Comparison of ENCODE assay signal across 19 mouse cellular contexts in genomic region chr5:149113439-149113838, GRCm38 (mm10).
"Had no signal": no experiment of that assay in that cellular context is flagged by ENCODE, and none has a peak within 500 bp of the region (broad histone marks: within the 10 kb centered on the region; RNA-seq: fewer than 3 reads in every experiment).

No protein-coding gene starts in this region.

- H3K4me1 ChIP-seq: heart, embryonic 10.5 days; heart, embryonic 12.5 days had no signal

- DNase-seq: gastrocnemius, adult 2 months; gastrocnemius, postnatal 10 days; heart, adult 18-20 months; heart, postnatal 10 days; kidney, adult 18-20 months; kidney, adult 8-10 months; kidney, postnatal 10 days; layer of hippocampus, adult 9-11 months; layer of hippocampus, postnatal 36 days; left cerebral cortex, postnatal 4 days had no signal

- H3K27me3 ChIP-seq: heart, embryonic 12.5 days; hindbrain, embryonic 13.5 days; hindbrain, embryonic 15.5 days; limb, embryonic 13.5 days; limb, embryonic 15.5 days; liver, embryonic 12.5 days had no signal

- H3K9me3 ChIP-seq: heart, embryonic 10.5 days; heart, embryonic 12.5 days; hindbrain, embryonic 13.5 days; hindbrain, embryonic 15.5 days; limb, embryonic 13.5 days; limb, embryonic 15.5 days; liver, embryonic 12.5 days had no signal

- H3K36me3 ChIP-seq: heart, embryonic 10.5 days; heart, embryonic 12.5 days; hindbrain, embryonic 13.5 days; hindbrain, embryonic 15.5 days; limb, embryonic 13.5 days; limb, embryonic 15.5 days; liver, embryonic 12.5 days had no signal

- H3K4me3 ChIP-seq: gastrocnemius, adult 2 months; heart, embryonic 10.5 days; heart, embryonic 12.5 days; hindbrain, embryonic 13.5 days; hindbrain, embryonic 15.5 days; limb, embryonic 13.5 days; limb, embryonic 15.5 days; liver, embryonic 12.5 days had no signal

- H3K27ac ChIP-seq: gastrocnemius, adult 2 months; heart, embryonic 10.5 days; hindbrain, embryonic 13.5 days; hindbrain, embryonic 15.5 days; hindbrain, postnatal 0 days; limb, embryonic 13.5 days; limb, embryonic 15.5 days; liver, embryonic 12.5 days; liver, embryonic 14.5 days had no signal

- H3K9ac ChIP-seq: heart, embryonic 12.5 days; hindbrain, embryonic 13.5 days; hindbrain, embryonic 15.5 days; limb, embryonic 13.5 days; limb, embryonic 15.5 days; liver, embryonic 12.5 days; liver, embryonic 14.5 days had no signal
